Mouse (Mus musculus) layer of hippocampus, postnatal 10 days (tissue): ENCODE measurements around the gene Hmgn2. TPM values are rescaled to one million over a fixed set of nuclear protein-coding genes. Genes with fewer than 3 reads are reported as not detected.
A peak's percentile ranks its signal among the peaks of the same experiment; 100 is the strongest.
"Not testable (repeated sequence)": the region's sequence is repeated elsewhere in the genome, so short reads cannot be mapped to it uniquely, and the experiment has no call there.

Experiments used
- DNase-seq, 2 experiments: peaks; one replicate each; pipeline ENCODE4 v3.0.0; 2021; ENCODE audit warnings: low spot score in 2 of 2
- long read RNA-seq: library from polyadenylated mRNA; stranded (forward); transcript quantifications from one replicate; pipeline ENCODE4 v2.0.0, GENCODE M21; 2023
- total RNA-seq, 2 experiments: library from RNA; stranded (reverse); gene quantifications; 2 replicates each; pipeline ENCODE4 v1.2.3; 2021

The Hmgn2 gene
- total RNA-seq = 100 to 1,000 TPM; 199 to 225 TPM
- long read RNA-seq, transcript Hmgn2-203 (6 exons, 1,265 nt) = major isoform, 458 of 503 reads
- long read RNA-seq, transcript Hmgn2-210 (5 exons, 630 nt) = minor isoform, 15 of 503 reads
- long read RNA-seq, partial matches to known transcripts = 1 of 503 reads
- long read RNA-seq, other reads (novel, unspliced or antisense) = 19 of 503 reads

DNA sequence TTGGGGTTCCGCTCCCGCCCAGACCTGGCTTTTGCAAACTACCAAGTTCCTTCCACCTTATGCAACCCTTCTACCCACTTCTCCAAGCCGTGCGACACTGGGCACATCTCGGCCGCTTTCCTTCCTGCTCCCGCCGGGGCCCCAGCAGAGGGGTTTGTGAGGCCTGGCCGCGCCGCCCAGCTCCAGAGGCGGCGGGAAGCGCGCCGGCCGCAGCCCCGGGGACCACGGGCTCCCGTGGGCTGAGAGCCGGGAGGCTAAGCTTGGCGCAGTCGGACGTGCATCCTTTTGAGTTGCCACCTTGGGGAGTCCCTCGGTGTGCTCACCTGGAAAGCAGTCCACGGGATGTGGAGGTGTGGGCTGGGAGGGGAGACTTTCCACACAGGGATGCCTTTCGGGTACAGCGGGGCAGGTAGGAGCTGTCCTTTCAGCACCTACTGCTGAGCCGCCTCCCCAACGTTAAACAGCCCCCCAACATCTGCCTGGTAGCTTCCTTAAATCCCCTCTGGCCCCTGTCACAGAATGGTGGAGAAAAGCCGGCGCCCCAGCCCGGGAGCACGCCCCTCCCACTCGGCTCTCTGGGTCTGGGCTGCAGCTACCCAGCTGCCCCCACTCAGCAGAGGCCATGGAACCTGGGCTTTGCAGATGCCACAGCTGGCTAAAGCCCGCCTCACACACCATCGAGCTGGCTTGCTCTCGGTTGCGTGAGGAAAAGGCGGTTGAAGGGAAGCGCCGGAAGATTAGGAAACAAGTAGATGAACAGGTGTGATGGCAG lies at the start of gene Hmgn2:
Gene Hmgn2, minus strand, starts transcription at position 501 of the 772 bp plus-strand sequence.
- peak; percentile 53 to 57 for DNase-seq

DNA sequence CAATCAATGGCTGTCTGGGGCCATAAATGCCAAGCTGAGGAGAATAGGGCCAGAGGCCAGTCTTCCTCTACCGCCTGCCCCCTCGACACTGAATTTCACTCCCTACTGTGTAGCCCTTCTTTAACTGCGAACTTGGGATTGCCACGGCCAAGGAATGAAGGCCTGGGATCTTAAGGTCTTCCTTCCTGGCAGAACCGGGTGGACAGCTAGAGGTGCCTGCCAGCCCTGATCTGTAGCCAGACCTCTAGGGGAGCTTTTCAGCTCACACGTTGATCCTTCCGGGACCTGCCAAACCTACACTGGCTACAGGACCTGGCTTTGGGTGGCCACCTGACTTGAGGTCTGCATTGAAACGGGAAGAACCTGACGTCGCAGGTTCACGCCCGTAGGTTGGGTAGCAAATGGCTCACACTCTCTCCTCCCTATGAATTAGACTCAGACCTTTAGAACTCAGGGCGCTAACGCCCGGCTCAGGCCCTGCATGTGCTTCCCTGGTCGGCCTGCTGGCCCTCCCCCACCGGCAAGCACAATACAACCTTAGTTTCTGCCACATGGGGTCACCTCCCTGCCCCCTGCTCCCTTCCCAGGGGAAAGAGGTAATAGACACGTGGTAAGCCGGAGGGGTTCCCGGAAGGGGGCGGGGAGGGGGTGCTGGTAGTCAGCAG lies 48.9 kb upstream of the Hmgn2 start:
- DNase-seq = no peak

DNA sequence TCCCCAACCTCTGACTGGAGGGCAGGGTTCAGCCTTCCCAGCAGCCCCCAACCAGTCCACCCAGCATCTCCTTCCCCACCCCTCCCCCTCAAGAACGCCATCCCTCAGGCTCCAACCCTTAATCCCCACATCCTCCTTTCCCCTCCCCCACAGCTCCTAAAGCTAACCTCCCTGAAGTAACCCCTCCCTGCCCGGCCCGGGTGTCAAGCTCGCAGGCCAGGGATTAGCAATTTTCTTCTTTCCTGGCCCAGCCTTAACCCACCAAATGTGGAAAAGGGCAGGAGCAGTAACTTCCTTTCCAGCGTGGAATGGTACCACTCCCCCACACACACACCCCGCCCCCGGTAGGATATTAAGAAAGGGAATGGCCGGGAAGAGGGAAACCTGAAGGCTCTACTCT lies 48.3 kb upstream of the Hmgn2 start:
- DNase-seq = no peak

DNA sequence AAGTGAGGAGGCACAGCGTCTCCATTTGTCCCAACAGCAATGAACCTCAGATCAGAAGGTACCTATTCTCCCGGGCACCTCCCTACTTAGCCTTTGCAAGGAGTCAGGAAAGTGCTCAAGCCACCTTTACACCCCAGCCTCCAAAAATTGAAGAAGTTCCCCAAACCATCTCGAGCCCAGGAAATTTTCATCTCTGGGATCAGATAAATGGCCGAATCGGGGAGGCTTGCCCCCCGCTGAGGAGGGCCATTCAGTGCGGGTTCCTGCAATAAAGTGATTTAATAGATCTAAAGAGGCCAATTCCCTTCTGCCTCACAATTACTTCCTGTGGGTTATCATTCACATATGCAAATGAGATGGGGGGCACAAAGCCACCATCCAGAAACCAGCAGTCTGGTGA lies 47.8 kb upstream of the Hmgn2 start:
- no peak for DNase-seq

DNA sequence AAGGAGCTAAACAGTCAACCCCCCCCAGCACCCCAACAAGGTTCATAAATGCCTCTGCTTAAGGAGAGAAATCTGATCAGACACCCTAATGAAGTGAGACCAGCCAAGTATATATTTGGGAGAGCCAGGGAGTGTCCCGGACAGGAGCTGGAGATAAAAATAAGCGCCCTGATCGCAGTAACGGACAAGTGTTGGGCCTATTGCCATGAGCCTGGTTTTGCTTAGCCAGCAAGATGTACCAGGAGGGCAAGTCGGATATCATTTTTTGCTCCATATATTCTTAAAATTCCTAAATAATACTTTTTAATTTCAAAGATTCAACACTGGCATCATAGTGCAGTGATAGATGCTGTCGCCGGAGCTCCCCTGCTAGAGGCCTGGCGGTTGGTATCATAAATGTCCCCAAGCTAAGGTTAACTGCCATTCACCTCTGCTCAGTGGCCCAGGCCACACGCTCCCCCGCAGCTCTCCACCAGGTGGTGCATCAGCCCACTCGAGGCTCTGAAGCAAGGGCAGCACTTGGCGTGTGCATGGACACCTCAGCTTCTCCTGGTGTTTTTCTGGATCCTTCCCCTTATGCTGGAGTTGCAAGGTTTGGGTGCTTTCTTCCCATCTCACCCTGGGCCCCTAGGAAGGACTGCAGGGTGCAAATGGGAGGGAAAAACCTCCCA lies 44.5 kb upstream of the Hmgn2 start:
- no peak for DNase-seq

DNA sequence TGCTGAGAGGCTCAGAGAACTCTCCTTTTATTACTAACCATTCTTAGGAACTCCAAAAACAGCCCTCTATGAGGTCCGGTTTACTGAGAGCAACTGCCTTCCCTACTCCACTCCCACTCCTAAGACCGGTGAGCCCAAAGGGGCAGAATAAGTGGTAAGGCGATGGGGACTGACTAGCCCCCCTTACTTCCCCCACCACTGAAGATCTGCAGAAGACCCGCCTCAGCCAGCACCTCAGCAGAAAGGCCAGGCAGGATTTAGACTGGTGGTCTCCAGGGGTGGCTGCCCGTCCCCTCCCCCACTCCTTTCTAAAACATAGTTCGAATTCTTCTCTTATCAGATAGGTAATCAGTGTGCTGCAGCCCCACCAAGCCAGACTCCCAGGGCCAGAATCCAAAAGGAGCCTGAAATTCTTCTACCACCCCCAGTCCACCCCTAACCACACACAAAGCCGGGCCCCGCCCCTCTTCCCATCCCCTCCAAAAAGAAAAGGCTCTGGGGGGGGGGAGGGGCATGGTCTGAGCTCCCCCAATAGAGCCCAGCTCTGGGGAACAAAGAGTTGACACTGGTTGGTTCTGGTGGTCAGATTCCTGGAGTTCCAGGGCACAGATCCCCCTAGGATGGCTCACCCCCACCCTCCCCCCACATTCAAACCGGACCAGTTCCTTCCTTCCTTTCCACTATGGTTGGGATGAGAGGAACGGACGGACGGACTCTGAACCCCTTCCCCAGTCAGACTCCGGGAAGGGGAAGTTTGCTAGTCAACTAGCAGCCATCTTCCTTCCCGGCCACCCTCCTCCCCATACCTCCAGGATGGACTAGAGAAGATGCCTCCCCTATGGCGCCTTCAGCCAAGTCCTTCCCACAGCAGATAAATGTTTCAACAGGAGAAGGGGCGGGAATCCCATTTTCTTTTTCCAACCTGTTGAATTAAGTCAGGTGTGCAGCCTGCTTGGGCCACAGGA lies 43.3 kb upstream of the Hmgn2 start:
- no peak for DNase-seq

DNA sequence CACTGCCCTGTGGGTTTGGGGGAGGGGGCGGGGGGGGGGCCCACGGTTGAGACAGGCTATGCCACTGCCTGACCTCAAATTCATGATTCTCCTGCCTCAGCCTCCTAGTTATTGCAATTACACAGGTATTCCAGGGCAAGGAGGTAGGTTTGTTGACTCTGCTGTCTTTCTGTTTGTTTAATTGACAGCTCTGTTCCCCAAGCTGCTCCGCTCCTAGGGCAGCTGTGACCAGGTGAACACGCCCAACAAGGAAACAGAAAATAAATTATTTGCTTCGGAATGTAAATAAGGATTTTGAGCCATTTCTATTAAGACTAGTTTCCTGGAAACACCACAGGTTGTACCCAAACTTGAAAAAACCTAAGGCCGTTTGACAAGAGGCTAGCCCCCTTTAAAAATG lies 41.3 kb upstream of the Hmgn2 start:
- DNase-seq = no peak

DNA sequence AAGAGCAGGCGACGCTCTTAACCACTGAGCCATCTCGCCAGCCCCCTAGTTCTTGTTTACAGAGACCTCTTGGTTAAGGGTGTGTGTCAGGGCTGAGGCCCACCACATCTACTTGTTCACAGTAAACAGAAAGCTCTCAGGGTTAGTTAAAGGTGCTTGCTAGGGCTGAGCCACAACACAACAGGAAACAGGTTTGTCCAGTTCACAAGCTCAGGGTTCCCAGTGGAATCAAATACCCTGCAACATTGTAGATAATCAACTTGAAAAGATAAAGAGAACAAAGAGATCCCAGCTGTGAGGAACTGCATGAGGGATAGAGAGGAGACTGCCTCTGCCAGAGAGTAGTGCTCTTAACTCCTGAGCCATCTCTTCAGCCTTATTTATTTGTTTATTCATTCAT lies 38.4 kb upstream of the Hmgn2 start:
- DNase-seq = no peak

DNA sequence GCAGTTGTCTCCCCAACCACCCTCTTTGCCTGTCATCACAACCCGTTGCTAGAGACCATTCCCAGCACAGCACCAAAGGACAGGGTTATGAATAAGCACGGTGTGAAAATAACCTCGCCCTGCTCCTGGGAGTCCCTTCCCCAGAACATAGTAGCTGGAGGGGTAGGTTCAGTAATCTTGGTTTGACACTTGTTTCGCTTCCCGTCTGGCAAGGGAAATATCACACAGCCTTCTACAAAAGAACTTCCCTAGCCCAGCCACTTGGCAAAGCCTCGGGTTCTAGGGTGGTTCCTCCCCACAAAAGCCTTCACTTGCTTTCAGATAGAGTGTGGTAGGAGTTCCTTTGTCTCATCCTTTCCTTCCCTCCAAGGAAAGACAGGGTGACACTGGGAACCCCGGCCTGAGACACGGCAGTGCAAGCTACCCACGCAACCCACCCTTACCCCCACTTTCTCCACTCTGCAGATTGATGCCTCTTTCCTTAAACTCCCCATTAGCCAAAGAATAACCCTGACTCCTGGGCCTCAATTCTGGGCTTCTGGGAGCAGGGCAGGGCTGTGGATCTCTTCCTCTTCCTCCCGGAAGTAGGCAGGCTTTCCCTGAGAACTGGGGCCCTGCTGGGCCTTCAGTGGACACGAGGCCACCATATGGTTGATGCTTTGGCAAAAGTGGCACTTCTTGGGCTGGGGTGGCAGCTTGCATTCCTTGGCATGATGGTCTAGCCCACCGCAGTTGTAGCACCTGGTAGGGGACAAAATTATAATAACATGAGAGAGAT lies 37.3 kb upstream of the Hmgn2 start:
- no peak for DNase-seq

DNA sequence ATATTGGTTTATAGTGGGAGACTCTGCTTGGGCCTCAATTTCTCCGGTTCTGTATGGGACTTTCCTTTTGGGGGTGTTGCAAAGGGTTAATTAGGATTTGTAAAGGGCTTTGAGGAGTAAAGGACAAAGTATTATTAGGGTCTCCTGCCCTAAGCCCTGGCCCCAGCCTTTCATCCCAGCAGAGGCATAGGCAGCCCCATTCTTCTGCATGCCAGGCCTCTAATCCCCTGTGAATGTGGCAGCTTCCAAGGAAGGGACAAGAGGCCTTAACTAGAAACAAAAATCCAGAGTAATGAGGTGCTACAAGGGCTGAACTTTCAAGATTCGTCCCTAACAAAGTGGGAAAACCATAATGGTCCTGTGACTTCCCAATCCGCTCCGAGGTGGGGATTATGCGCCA lies 34.5 kb upstream of the Hmgn2 start:
- DNase-seq = no peak

DNA sequence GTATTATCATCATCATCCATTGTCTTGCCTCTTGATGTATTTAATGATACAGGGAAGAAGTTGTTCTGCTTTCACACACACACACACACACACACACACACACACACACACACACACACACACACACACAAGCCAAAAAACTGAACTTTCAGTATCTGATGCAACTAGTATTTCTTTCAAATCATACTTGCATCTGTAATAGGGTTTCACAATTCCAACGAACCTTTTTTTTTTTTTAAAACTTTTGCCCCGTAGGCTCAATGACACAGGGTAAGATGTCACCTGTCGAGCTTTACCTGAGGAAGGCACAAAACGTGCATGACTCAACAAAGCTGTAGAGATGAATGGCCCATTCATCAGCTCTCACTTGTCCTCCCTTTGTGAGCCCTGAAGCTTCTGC lies 33.8 kb upstream of the Hmgn2 start:
- DNase-seq = no peak

DNA sequence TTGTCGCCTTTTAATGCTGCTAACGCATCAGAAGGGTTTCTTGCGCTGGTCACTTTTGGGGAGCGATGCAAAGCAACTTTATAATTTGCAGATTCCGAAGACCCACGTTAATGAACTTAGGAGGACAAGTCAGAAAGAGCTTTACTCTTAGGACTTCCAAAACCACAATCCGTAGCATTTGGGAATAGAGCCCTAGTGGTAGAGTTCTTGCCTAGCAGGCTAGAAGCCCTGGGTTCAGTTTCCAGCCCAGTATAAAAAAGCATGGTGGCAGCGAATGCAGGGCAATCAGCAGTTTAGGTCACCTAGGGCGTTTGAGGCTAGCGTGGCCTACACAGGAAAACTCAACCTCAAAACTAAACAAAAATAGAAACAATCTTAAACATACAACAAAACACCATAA lies 33.3 kb upstream of the Hmgn2 start:
- DNase-seq = no peak

DNA sequence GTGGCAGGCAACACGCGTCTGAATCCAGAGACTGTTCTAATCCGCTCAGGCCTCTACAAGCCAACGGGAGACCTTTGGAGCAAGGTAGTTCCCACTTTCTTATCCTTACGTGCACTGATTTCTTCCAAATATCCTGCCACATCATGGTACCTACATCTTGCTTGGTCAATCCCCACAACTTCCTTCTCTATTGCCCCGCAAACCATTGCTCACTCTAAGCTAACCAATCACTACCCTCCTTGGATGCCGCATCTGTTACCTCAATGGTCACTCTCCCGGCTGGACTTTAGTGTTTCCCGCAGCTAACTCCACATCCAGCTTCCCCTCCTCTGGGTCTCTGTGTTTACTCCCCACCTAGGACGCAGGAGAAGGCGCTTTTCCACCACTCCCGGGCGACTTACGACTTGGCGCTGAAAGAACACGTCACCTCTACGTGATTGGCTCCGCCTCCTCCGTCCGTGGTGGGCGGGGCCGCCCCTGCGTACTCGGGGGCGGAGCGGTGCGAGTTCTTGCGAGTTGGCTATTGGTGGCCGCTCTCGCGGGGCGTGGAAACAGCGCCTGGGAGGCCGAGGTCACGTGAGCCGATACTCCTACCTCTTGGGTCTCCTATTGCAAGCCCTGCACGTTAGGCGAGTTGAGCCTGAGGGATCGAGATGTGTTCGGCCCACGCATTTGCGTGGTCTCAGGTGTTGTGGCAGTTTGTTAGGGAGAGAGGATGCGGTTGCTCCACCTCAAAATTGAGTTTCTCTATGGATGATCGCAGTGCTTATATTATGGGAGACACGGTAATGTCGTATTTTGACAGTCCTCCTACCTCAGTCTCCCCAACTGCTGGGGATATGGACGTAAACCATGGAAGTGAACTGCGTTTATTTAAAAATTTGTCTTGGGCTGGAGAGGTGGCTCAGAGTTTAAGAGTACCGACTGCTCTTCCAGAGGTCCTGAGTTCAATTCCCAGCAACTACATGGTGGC lies 32.3 kb upstream of the Hmgn2 start, which contains the start of gene Dhdds:
Gene Dhdds, minus strand, starts transcription at position 453 of the 973 bp plus-strand sequence.
- DNase-seq = peak; percentile 91 to 96

DNA sequence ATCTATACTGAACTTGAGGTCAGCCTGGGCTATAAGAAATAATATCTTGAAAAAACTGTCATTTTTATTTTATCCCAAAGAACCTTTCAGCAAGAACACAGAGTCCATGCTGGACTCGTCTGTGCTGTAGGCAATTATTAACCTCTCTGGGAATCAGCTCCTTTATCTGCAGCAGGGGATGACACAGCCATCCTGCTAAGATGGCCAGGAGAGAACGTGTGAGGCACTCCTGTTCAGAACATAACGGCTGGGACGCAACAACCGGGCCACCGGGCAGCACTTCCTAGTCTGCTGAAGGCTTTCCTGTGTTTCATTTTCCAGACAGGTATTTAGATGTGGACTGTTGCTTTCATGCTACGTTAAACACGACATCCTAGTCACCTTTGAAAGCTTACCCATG lies 26.2 kb upstream of the Hmgn2 start:
- DNase-seq = no peak

DNA sequence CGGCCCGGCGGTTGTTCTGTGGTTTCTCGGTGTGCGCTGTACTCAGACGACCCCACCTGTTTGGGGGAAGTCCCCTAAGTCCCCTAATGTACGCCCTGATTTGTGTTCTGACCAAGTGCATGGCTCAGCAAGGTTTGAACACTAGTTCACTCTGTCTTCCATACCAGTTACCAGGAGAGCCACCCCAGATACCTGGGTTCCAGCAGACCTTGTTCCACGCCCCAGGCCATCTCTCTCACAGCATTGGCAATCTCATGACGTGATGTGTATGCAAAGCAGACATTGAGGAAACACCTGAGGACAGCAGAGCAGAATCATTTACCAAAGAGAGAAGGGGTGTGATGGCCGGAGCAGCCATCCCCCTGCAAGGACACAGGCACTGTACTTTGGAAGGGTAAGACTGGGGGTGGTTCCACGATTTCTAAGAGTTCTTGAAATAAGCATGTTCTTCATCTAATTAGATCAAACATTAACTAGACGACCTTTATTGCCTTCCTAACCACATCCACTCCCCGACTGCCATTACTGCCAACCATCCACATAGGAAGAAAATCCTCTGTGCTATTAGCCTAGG lies 22.7 kb upstream of the Hmgn2 start:
- no peak for DNase-seq

DNA sequence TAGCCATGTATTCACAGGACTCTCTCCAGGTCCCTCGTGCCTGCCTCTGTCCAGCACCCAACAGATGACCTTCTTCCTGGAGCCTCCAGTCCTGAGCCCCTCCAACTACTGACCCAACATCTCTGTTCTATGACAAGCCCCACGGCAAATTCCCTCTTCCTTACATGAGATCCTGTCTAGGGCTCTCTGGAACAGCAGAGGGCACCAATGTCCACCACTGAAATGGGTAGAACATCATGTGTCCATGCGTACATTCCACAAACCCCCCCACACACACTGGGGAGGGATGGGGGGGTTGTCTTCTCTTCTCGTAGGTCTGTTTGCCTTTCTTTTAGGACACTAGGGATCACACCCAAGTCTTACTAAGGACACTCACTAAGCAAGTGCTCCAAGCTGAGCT lies 21.6 kb upstream of the Hmgn2 start:
- DNase-seq = no peak

DNA sequence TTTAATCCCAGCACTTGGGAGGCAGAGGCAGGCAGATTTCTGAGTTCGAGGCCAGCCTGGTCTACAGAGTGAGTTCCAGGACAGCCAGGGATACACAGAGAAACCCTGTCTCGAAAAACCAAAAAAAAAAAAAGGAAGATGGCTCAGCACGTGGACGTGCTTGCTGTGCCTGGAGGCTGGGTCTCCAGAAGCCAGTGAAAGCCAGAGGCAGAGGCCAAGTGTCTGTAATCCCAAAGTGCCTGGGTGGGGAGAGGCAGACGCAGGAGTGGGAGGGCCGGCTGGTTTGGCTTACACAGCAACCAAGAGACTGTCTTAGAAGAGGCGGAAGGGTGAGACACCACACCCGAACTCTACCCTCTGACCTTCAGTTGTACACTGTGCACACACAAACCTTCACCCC lies 19.8 kb upstream of the Hmgn2 start:
- DNase-seq = not testable (repeated sequence)

DNA sequence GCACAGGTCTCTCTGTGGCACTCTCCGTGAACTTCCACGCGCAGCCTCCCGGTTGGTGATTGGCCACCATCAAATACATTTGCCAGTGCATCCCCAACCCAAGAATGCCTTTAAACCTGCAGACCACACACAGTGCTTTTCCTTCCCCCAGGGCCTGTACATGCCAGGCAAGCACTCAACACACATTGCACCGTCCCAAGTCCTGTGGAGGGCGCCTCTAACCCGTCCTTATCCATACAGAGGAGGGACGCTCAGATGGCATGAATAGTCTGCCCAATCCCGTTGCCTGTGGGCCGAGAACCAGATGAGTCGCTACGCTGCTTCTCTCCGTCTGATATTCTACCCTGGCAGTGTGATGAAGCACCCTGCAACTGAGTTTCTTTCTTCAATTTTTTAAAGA lies 14.5 kb upstream of the Hmgn2 start:
- no peak for DNase-seq
